Mouse (Mus musculus): ENCODE results near the gene G0s2. TPM values are rescaled to one million over a fixed set of nuclear protein-coding genes. Genes with fewer than 3 reads are reported as not detected.

G0s2 gene
- total RNA-seq (2021): 10 to 100 TPM; 16.7 to 25.3 TPM
- long read RNA-seq, experiment 1, transcript G0s2-201 (2 exons, 871 nt): major isoform, 19 of 19 reads
- long read RNA-seq, experiment 1, partial matches to known transcripts: 0 of 19 reads
- long read RNA-seq, experiment 1, other reads (novel, unspliced or antisense): 0 of 19 reads
- long read RNA-seq, experiment 2, transcript G0s2-201 (2 exons, 871 nt): major isoform, 11 of 11 reads
- long read RNA-seq, experiment 2, partial matches to known transcripts: 0 of 11 reads
- long read RNA-seq, experiment 2, other reads (novel, unspliced or antisense): 0 of 11 reads

DNA sequence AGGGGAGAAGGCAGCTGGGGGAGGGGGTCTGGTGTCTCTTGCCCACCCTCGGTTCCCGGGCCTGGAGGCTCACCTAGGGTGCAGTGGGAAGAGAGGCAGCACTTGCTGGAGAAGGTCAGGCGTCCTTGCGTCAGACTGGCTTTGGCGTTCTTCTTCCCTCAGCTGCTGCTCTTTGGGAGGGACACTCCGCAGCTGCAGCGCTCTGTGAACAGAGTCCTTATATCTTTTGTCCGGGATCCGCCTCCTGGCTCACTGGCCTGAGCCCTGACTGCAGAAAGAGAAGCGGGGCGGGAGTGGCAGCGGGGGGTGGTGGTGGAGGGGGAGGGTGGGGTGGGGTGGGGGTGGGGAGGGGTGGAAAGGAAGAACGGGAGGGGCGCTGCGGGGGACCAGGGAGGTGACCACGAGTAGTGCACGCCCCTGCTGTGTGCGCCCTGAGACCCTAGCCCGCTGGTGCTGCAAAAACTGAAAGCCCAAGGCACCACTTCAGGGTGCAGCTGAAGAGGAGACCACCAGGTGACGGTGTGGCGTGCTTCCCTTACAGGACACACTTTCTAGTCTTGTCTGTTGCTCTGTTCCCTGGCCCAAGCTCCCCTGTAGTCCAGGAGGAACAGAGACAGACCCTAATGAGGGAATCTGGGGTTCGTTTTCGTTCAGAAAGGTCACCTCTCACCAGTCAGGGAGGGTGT is at the start of gene G0s2:
G0s2 (minus strand) TSS at position 302 of the 686 bp plus-strand sequence.
- DNase-seq: peak; percentile 87
- intact Hi-C loops (cut with DNase I; ENCODE audit: low total_unique reads): no loop called here

DNA sequence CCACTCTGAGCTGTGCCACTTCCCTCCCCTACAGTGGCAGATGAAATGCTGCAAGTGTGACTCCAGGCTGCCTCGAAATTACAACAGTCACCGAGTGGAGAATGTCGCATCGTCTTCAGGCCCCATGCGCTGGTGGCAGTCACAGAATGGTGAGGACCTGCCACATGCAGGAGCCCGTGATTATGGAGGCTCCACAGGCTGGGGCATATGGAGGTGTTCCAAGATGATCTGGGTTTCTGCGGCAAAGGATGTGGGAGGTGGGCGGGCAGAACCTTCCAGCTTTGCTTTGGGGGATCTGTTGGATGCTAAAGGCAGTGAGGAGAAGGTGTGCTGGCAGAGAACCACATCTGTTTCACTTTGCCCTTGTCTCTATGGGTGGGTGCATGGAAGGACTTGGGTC is 47.4 kb upstream of the G0s2 start:
- intact Hi-C loops (cut with DNase I; ENCODE audit: low total_unique reads): no loop called here

DNA sequence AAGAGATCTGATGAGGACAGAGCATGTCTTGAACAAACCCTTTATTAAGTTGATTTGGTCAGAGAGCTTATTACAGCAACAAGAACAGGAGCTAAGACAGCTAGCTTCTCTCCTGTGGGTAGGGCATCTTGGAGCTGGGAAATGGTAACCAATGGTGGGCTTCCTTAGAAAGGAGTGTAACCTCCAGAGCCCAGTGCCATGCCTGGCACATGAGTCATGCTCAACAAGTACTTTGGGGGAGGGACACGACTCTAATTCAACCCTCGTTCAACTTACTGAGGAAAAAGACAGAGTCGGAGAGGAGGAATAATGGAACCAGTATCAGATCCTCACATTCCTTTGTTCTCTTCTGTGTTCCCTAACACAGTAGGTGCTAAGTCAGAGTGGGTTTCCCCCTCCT is 46.7 kb upstream of the G0s2 start:
- intact Hi-C loops (cut with DNase I; ENCODE audit: low total_unique reads): loop anchor here (10.0 kb wide), 1 partner anchor 115 kb away; the partner anchor contains the start of genes Lamb3 and Traf3ip3
- DNase-seq: no peak

More for the DNA sequence above, 47.4 kb upstream of the G0s2 start:
- no peak for DNase-seq

- intact Hi-C loops (cut with DNase I; ENCODE audit: low total_unique reads): loop anchor here (10.0 kb wide), 1 partner anchor 112 kb away; the partner anchor contains the start of genes Lamb3 and Traf3ip3
- DNase-seq: peak; percentile 90
Observed at GRCm38 (mm10) chr1:193317159-193317559, 44.1 kb upstream of the G0s2 start.

DNA sequence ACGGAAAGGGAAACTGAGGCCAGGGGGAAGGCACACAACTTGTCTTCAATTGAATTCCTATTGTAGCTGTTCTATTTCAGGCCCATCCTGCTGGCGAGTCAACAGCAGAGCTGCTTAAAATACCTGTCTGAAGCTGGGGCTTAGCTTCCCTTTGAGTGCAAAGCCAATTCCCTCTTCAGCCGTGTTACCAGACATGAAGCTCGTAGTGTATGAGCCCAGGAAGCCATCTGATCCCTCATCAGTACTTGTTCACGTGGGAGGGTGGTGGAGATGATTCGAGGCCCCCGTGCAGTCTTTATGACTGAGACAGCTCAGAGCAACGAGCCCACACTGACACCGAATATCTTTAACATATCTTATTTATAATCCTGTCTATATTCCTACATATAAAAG is 43.3 kb upstream of the G0s2 start:
- intact Hi-C loops (cut with DNase I; ENCODE audit: low total_unique reads): loop anchor here (10.0 kb wide), 1 partner anchor 112 kb away; the partner anchor contains the start of genes Lamb3 and Traf3ip3
- DNase-seq: no peak

DNA sequence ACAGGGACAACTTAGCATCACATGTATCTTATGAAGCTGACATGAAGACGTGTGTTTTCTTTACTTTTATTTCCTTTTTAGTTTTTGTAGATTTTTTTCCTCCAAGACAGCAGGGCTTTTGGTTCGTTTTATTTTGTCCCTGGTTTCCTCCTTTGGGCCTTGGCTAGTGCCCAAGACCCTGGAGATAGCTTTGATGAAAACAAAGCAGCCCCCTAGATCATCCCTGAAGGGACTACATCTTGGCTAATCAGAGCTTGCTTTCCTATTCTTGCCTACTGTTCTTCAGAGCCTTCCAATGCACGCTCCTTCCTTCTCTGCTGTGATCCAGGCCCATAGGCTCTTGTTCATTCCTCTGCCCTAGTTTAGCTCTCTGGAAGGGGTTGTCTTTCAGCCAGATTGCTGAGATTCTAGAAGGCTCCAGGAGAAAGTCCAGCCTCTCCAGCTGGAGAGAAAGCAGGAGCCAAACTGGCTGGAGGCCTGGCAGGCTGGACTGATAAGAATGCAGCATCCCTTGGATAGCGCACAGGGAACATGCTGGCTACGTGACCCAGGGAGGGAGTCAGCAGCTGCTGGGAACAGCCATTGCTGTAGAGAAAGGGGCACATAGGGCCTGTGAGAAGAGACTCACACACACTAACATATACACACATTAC is 42.8 kb upstream of the G0s2 start:
- DNase-seq: peak; percentile 90
- intact Hi-C loops (cut with DNase I; ENCODE audit: low total_unique reads): loop anchor here (10.0 kb wide), 1 partner anchor 111 kb away; the partner anchor contains the start of genes Lamb3 and Traf3ip3

GRCm38 (mm10) chr1:193311596-193311995 is 38.6 kb upstream of the G0s2 start:
- intact Hi-C loops (cut with DNase I; ENCODE audit: low total_unique reads): loop anchor here (10.0 kb wide), 1 partner anchor 107 kb away; the partner anchor contains the start of genes Lamb3 and Traf3ip3
- DNase-seq: no peak

DNA sequence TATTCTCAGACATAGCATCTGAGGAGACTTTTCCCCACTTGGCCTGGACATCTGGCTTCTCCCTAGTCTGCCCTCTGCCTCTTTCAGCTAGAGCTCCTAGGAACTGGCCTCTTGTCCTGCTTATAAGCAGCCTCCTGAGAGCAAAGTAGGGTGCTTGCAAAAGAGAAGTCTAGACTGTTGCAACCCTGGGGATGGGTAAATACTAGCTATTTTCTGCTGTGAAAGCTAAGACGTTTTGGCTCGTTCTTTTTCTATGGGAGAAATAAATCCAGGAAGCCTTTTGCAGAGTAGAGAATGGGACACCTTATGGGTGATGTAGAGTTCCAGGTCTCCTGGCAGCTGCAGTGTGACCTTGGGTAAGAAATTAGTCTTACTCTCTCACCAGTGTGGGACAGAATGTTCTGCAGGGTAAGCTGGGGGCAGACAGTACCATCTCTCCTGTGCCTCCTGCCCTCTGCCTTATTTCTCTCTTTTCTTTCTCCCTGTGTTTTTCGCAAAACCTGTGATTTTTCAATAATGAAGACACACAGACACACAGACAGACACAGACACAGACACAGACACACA is 37.6 kb upstream of the G0s2 start:
- no peak for DNase-seq
- intact Hi-C loops (cut with DNase I; ENCODE audit: low total_unique reads): loop anchor here (10.0 kb wide), 1 partner anchor 106 kb away; the partner anchor contains the start of genes Lamb3 and Traf3ip3

DNA sequence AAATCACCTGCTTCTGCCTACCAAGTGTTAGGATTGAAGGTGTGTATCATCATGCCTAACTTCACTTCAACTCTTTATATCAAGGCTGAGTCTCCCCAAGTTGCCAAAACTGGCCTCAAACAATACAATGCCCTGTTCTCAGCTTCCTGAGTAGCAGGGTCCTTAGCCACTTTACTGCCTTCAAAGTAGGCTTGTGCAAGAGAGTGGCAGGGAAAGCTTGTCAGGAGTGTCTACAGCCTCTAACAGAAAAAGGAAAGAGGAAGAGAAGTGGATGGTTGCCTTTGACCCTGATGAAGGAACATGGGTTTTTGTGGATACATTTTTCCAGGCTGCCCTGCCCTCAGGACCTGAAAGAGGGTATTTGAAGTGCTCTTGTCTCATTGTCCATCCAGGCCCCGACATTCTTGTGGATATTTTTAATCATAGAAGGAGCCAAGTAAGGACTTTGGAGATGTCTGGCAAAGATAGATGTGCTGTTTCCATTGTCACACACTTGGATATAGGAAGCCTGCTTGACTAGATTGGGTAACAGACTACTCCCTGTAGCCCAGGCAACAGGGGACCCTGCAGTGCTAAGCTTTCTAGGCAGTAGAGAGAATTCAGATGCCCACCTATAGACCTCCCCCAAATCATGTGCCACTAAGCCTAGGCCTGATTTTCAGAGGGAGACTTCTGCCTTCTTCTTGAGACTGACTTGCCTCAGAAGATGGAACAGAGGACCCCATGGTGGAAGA is 36.9 kb upstream of the G0s2 start:
- intact Hi-C loops (cut with DNase I; ENCODE audit: low total_unique reads): loop anchor here (10.0 kb wide), 1 partner anchor 105 kb away; the partner anchor contains the start of genes Lamb3 and Traf3ip3
- DNase-seq: no peak

GRCm38 (mm10) chr1:193306832-193307231 is 33.8 kb upstream of the G0s2 start:
- intact Hi-C loops (cut with DNase I; ENCODE audit: low total_unique reads): no loop called here
- no peak for DNase-seq

- intact Hi-C loops (cut with DNase I; ENCODE audit: low total_unique reads): no loop called here
- DNase-seq: no peak
Observed at GRCm38 (mm10) chr1:193305386-193305785, 32.4 kb upstream of the G0s2 start.

DNA sequence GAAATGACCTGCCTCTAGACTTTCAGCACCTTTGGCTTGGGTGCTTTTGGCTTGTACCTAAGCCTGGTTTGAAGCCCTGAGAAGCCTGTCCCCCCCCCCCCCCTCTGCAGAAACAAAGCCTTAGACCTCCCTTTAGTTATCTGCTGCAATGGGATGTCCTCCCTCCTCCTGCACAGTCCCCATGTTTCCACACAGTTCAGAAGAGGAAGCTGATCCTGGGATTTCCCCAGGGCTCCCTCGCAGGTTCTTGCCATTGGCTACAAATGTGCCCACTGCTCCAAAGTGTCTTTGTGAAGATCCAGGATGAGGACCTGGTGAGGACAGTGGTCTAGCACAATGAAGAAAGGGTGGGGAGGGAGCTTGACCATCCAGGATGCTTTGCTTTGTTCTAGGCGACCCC is 30.1 kb upstream of the G0s2 start:
- no peak for DNase-seq
- intact Hi-C loops (cut with DNase I; ENCODE audit: low total_unique reads): no loop called here

- no peak for DNase-seq
- intact Hi-C loops (cut with DNase I; ENCODE audit: low total_unique reads): no loop called here
Observed at GRCm38 (mm10) chr1:193302093-193302405, 29.0 kb upstream of the G0s2 start.

DNA sequence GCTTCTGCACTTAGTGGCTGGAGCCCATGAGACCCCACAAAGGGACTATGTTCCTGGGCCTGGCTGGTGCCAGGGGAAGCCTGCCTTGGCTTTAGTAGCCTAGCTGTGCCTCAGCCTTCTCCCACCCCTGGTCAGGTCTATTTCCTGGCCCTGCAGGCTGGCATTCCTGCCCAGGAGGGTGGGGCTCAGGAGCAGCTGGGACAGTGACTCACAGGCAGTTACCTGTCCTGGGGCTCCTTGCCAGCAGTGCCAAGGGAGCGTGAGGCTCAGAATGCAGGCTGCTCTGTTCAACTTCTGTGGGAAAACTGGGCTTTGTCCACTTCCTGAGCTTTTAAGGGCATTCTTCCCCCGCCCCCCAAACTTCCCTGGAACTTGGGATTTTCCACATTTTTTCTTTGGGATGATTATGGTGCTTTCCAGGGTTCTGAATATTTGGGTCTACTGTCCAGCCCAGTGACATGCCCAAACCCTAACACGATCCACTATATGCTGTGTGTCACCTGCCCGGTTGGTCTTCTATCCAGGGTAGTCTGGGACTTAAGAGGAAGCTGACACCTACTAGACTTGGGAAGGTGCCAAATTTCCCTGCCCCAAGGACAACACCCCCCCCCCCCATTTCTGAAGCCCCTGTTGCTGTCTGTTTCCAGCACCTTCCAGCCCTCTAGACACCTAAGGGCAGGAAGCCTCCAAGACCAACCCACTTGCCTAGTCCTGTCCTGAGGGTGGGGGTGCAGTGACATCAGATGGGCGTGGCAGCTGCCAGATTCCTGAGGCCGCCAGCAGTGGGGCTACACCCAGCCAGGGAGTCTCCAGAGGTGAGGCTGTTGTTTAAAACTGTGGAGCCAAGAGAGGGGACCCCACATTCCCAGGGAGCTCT is 28.4 kb upstream of the G0s2 start:
- intact Hi-C loops (cut with DNase I; ENCODE audit: low total_unique reads): no loop called here
- DNase-seq: no peak

DNA sequence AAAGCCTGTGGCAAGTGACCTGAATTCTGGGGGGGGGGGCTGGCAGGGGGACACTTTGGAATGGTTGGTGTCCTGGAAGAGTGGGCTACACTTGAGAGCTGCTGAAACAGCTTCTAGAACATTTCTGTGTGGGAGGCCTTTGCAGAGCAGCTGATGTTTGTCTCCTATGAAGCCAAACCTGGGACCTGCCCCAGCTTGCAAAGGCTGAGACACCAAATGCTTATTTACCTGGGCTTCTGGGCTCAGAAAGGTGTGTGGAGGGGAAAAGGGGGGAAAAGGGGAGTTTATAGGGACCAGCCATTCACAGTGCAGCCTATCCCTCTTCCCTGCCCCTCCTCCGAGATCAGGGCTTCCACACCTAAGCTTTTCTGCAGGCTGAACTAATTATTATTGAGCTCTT is 27.0 kb upstream of the G0s2 start:
- intact Hi-C loops (cut with DNase I; ENCODE audit: low total_unique reads): no loop called here
- no peak for DNase-seq

DNA sequence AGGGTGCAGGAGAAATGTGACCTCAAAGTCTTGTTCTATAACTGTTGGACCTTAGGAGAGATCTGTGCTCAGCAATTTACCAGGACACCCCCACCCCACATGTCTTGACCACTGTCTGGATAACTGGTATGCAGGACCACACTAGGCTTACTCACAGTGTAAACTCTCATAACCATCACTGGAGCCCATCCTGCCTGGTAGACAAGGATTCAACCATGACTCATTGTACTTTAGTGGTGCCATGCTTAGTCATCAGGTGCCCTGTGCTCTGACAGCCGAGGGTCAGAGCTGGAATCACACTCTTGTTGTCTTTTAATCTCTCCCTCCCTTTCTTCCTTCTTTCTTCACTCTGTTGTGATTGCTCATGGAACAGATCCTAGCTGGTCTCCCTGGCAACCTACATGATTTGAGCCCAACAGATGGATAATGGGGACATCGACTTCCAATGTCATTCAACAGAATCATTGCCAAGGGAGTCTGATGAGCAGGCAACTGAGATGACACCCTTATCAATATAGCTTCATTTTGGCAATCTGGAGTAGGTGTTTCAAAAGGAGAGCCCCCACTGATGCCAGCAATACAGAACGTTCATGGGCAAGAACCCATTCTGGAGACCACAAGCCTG is 25.2 kb upstream of the G0s2 start:
- intact Hi-C loops (cut with DNase I; ENCODE audit: low total_unique reads): no loop called here
- no peak for DNase-seq

- intact Hi-C loops (cut with DNase I; ENCODE audit: low total_unique reads): no loop called here
- DNase-seq: no peak
Observed at GRCm38 (mm10) chr1:193295920-193296319, 22.9 kb upstream of the G0s2 start.

DNA sequence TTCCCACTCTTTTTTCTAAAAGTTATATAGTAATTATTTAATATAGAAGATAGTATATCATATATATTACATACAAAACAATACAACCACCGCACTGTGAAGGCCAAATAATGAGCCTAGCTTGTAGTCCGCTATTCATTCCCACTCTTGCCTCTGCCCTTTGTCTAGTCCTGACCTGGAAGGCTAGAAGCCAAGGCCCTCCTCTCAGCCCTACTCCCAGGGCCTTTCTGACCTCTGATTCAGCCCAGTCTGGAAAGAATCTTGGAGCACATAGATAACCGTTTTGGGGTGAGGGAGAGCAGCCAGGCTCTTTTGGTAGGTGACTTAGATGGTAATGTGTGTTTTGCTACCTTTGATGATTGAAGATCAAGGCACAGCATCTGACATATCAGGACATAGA is 20.9 kb upstream of the G0s2 start:
- DNase-seq: no peak
- intact Hi-C loops (cut with DNase I; ENCODE audit: low total_unique reads): no loop called here

Data from gastrocnemius, postnatal 14 days (tissue).